Mouse (Mus musculus) kidney, adult 2 months (tissue): ENCODE measurements at regions not wholly inside any gene's neighbourhood (a gene's known extent, or its start where the extent isn't known, plus 50 kb on each side); places are given as distances from the start of the nearest gene placed in this dataset.

Source experiments
- CTCF ChIP-seq: fragments of 200-500 bp; conservative IDR thresholded peaks from 2 replicates; pipeline ENCODE4 v1.5.1; 2011; ENCODE audit warnings: low read depth, mild to moderate bottlenecking, control low read depth, low read length, moderate library complexity, mixed read lengths; ENCODE audit not compliant: insufficient read depth, insufficient read length
- POLR2A ChIP-seq: fragments of 200-500 bp; IDR thresholded peaks from one replicate; pipeline ENCODE4 v1.6.1; 2011; ENCODE audit warnings: low read depth, low read length, control low read depth

GRCm38 (mm10) chr10:111795756-111796155 lies 176.7 kb upstream of the Krr1 start:
- TF ChIP-seq CTCF (no peak), POLR2A (no peak)
